Mouse (Mus musculus) heart, adult 2 months (tissue): ENCODE data around the gene Dupd1. TPM values are rescaled to one million over a fixed set of nuclear protein-coding genes. Genes with fewer than 3 reads are reported as not detected.

Source experiments
- DNase-seq, 2 experiments: peaks; one replicate each; pipeline ENCODE4 v3.0.0; 2021
- H3K27ac ChIP-seq: fragments of 200-600 bp; 2 replicates; pipeline ENCODE4 v1.8.1; 2022
- H3K27me3 ChIP-seq: fragments of 200-500 bp; 2 replicates; pipeline ENCODE4 v1.6.1; 2012; ENCODE audit warnings: mild to moderate bottlenecking, low read length, inconsistent platforms, mixed read lengths; ENCODE audit not compliant: control insufficient read depth, insufficient read depth
- H3K36me3 ChIP-seq: fragments of 200-500 bp; 2 replicates; pipeline ENCODE4 v1.6.1; 2012; ENCODE audit warnings: low read length, inconsistent platforms; ENCODE audit not compliant: control insufficient read depth, insufficient read depth
- H3K4me1 ChIP-seq: fragments of 200-500 bp; 2 replicates; pipeline ENCODE4 v1.6.1; 2011; ENCODE audit warnings: low read length; ENCODE audit not compliant: control insufficient read depth, insufficient read depth
- H3K4me3 ChIP-seq: fragments of 200-600 bp; 2 replicates; pipeline ENCODE4 v1.8.1; 2022
- H3K79me2 ChIP-seq: fragments of 200-500 bp; replicated peaks from 2 replicates; pipeline ENCODE4 v1.6.1; 2012; ENCODE audit warnings: mild to moderate bottlenecking, inconsistent platforms, low read length, moderate library complexity, mixed read lengths; ENCODE audit not compliant: control insufficient read depth, insufficient read depth
- H3K9ac ChIP-seq: fragments of 200-500 bp; 2 replicates; pipeline ENCODE4 v1.6.1; 2012; ENCODE audit warnings: low read depth, mild to moderate bottlenecking, control low read depth, inconsistent platforms, low read length, mixed read lengths
- CTCF ChIP-seq: fragments of 200-600 bp; IDR thresholded peaks from 2 replicates; pipeline ENCODE4 v1.8.1; 2022; ENCODE audit warnings: antibody characterized with exemption, mild to moderate bottlenecking, moderate library complexity
- EP300 ChIP-seq: fragments of 200-500 bp; IDR thresholded peaks from 2 replicates; pipeline ENCODE4 v1.6.1; 2011; ENCODE audit warnings: low read depth, low read length, control low read depth; ENCODE audit not compliant: insufficient read depth
- POLR2A ChIP-seq: fragments of 200-500 bp; IDR thresholded peaks from 2 replicates; pipeline ENCODE4 v1.6.1; 2011; ENCODE audit warnings: mild to moderate bottlenecking, low read depth, low read length, control low read depth; ENCODE audit not compliant: insufficient read depth
- WGBS: fragments of 180-500 bp; shearing (Covaris S2); methylation state at CpG from one replicate; pipeline ENCODE4 v1.1.7; 2018; 5-methylcytosine and 5-hydroxymethylcytosine counted together
- intact Hi-C: fragments of 180-260 bp; cut with DNase I; formaldehyde crosslinking; loops from one replicate; pipeline ENCODE4 v1.15.1; 2025
- polyA plus RNA-seq: library from polyadenylated mRNA; depleted of rRNA; stranded (reverse); fragments of >200 nt; gene quantifications from 2 replicates; pipeline ENCODE4 v1.2.3, GENCODE M21; 2012
- total RNA-seq, 2 experiments: library from RNA; stranded (reverse); gene quantifications; 2 replicates each; pipeline ENCODE4 v1.2.3; 2021

Gene Dupd1
- total and polyA plus RNA-seq, 3 experiments, result 0.12 TPM; not detected in 2

DNA sequence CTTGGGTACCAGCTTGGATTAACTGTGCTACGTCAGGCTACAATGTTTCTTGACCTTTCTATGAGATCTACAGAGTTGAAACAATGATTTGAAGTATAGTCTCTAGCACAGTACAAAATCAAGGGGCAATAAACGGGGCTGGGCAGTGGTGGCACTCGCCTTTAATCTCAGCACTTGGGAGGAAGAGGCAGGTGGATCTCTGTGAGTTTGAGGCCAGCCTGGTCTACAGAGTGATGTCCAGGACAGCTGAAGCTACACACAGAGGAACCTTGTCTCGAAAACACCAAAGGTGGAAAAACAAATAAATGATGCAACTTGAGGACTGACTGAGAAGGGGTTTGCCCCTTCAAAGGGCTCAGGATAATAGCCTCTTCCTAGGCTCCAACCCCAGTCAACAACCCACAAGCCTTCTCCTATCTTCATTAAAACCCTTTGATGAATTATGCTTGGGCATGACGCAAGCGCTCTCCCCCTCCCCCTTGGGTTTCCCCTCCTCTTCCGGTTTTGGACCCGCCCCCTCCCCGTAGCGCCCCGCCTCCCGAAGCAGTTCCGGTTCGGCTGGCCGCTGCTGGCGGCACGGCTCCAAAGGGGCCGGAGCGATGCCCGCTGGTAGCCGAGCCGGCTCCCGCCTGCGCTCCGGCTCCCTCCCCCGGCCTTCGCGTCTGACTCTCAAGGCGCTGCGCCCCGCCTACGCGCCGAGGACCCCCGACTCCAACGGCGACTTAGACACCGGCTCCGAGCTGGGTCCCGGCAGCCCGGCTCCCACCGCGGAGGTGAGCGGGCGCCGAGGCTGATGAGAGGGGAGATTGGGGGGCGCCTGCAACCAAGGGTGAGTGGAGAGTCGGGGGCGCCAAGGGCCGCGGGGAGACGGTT is 35.9 kb upstream of the Dupd1 start, which contains the start of gene Samd8:
Gene Samd8, plus strand, starts transcription at position 524 of the 873 bp plus-strand sequence.
- peak; percentile 89 for DNase-seq
- 6% methylated on average over 52 of the region's 52 CpGs for WGBS

DNA sequence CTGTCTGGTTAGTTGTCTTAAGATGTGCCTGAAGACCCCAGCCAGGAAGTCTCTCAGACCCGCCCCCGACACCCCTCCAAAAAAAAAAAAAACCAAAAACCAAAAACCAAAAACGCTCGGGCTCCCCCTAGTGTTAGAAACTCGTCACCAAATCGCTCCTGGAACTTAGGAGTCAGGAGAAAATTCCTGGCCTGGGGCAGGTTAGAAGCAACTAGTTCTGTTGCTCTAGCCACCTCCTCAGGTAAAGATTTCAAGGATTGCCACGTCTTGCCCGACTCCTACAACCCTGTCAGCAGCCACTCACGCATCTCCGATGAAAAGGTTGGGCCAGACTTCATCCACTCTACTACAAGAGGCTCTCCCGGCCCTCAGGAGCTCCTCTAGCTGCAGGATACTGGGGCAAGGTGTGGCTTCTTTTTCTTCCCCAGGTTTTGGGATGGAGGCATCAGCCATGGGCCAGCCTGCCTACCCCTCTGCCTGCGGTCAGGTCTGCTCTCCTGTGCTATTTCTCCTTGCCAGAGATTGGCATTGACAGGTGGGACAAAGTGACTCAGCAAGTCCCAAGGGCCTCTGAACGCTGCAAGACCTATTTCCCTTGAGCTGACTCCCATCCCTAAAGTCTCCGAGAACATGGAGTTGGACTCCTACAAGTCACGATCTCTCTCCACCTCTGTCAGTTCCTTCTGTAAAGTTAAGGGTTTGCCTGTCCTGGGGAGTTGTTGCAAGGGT is 33.9 kb upstream of the Dupd1 start:
- WGBS, result 35% methylated on average over 15 of the region's 15 CpGs
- peak in 1 of 2 experiments; percentile 57 for DNase-seq
- H3K79me2 ChIP-seq, result no peaks in the 10 kb centered on the region; the same call in 1 of the 2 replicates
- intact Hi-C loops, result loop anchor here (10.0 kb wide), 1 partner anchor 694 kb away; the partner anchor contains the start of genes Adk and Ap3m1
- TF ChIP-seq EP300, result no peak
- TF ChIP-seq POLR2A, result no peak
- peak; percentile 80 for TF ChIP-seq CTCF
- no peaks in the 10 kb centered on the region for H3K27me3 ChIP-seq
- peaks cover 2% of the 10 kb centered on the region for H3K4me1 ChIP-seq
- H3K4me3 ChIP-seq, result no peak overlapping the region
- H3K36me3 ChIP-seq, result peaks cover 7% of the 10 kb centered on the region
- no peak overlapping the region for H3K9ac ChIP-seq
- H3K27ac ChIP-seq, result no peak overlapping the region

More for the DNA sequence above, 35.9 kb upstream of the Dupd1 start, which contains the start of gene Samd8:
- H3K9ac ChIP-seq, result peak within 1 kb of the TSS; percentile 95
- H3K79me2 ChIP-seq, result peaks cover 4% of the 10 kb centered on the region
- no peaks in the 10 kb centered on the region for H3K27me3 ChIP-seq
- peak within 1 kb of the TSS; percentile 88 for H3K27ac ChIP-seq
- TF ChIP-seq POLR2A (peak; percentile 64), CTCF (no peak), EP300 (no peak)
- intact Hi-C loops, result loop anchor here (5.0 to 10.0 kb wide), 2 partner anchors 95 to 248 kb away; partner anchors contain the start of gene Comtd1
- H3K4me1 ChIP-seq, result peaks cover 2% of the 10 kb centered on the region
- peaks cover 7% of the 10 kb centered on the region for H3K36me3 ChIP-seq
- H3K4me3 ChIP-seq, result peak within 1 kb of the TSS; percentile 80

DNA sequence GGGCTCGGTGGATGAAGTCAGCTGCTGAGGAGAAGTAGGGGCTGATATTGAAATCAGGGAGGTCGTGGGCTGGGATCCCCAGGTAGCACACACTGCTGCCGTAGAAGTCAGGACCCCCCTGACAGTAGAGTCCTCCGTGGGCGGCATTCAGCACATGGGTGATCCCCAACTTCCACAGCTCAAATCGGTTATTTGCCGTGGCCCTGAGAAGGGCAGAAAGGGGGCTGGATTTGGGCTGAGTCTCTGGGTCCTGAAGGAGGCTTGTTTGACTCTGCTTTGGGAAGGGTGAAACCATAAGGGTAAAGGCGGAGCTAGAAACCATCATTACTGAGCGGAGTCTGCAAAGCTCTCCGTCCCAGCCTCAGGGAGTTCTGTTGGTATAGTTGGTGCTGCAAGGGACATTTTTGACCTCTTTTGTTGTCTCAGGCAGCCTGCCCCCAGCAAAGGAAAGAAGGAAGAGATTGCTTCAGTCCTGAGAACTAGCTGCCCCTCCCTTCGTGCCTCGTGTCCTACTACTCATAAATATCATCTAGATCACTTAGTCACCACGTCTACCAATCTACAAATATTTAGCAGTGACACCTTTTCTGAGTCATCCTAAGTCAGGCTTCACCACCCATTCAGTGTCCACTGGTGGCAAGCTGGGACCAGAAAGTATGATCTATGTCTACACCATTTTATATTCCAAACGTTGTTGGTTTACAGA is 33.2 kb upstream of the Dupd1 start:
- DNase-seq, result no peak
- intact Hi-C loops, result loop anchor here (10.0 kb wide), 1 partner anchor 693 kb away; the partner anchor contains the start of genes Adk and Ap3m1

DNA sequence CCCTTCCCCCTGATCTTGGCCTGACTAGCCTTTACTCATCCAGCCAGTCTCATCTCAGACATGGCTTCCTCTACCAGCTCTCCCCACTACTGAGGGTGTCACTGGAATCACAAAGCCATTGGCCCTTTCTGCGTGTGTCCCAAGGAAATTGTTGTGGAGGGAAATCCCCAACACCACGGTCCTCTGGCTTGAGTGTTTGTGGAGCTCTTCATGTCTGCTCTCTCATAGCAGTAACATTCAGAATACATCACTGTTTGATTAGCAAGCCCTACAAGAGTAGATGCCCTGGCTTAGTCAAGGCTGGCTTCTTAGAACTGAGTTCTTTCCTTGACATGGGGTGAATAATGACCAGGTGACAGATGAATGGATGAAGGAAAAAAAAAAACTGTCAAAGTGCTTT is 32.5 kb upstream of the Dupd1 start:
- no peaks in the 10 kb centered on the region for H3K27me3 ChIP-seq
- no peak overlapping the region for H3K4me3 ChIP-seq
- WGBS, result 60% methylated on average over 2 of the region's 2 CpGs
- no peak for DNase-seq
- no peak for TF ChIP-seq EP300
- no peak for TF ChIP-seq CTCF
- no peak for TF ChIP-seq POLR2A
- H3K4me1 ChIP-seq, result no peaks in the 10 kb centered on the region
- no peaks in the 10 kb centered on the region for H3K36me3 ChIP-seq
- intact Hi-C loops, result loop anchor here (10.0 kb wide), 1 partner anchor 692 kb away; the partner anchor contains the start of genes Adk and Ap3m1
- no peaks in the 10 kb centered on the region for H3K79me2 ChIP-seq
- H3K27ac ChIP-seq, result no peak overlapping the region
- H3K9ac ChIP-seq, result no peak overlapping the region

More for the DNA sequence above, 33.2 kb upstream of the Dupd1 start:
- no peaks in the 10 kb centered on the region for H3K27me3 ChIP-seq
- no peak overlapping the region for H3K9ac ChIP-seq
- H3K36me3 ChIP-seq, result peaks cover 4% of the 10 kb centered on the region; the same call in 1 of the 2 replicates
- H3K4me1 ChIP-seq, result no peaks in the 10 kb centered on the region
- no peak overlapping the region for H3K4me3 ChIP-seq
- H3K27ac ChIP-seq, result no peak overlapping the region
- TF ChIP-seq CTCF, result no peak
- TF ChIP-seq POLR2A, result no peak
- no peak for TF ChIP-seq EP300
- H3K79me2 ChIP-seq, result no peaks in the 10 kb centered on the region
- 65% methylated on average over 14 of the region's 14 CpGs for WGBS

DNA sequence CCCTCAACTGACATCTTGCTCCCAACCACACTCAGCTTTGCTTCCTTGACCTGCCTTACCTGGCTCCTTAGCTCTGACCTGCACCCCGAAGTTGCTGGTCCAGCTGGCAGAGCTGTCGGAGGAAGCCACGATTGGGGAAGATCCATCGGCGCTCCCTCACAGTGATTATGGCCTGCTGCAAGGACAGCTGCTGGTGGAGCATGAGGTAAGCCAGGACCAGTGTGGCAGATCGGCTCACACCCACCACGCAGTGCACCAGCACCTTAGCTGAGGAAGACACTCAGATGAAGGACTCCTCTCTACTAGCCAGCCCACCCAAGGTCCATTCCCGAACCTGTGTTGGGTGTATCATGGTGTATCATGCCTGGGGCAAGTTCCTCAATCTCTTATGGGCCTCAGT is 31.9 kb upstream of the Dupd1 start:
- Histone ChIP-seq H3K4me1 (no peaks in the 10 kb centered on the region; the same call in 1 of the 2 replicates), H3K27ac (no peak overlapping the region), H3K36me3 (no peaks in the 10 kb centered on the region), H3K27me3 (no peaks in the 10 kb centered on the region), H3K79me2 (no peaks in the 10 kb centered on the region), H3K4me3 (no peak overlapping the region), H3K9ac (no peak overlapping the region)
- intact Hi-C loops, result loop anchor here (10.0 kb wide), 1 partner anchor 691 kb away; the partner anchor contains the start of genes Adk and Ap3m1
- WGBS, result 83% methylated on average over 8 of the region's 8 CpGs
- TF ChIP-seq CTCF (no peak), EP300 (no peak), POLR2A (no peak)
- DNase-seq, result no peak
